In genomic region chr13:36448565-36448964, GRCm38 (mm10) we compare ENCODE assay signal across 7 mouse cellular contexts.
"Had no signal": no experiment of that assay in that cellular context is flagged by ENCODE, and none has a peak within 500 bp of the region (broad histone marks: within the 10 kb centered on the region; RNA-seq: fewer than 3 reads in every experiment).

No protein-coding gene starts in this region.

- ATAC-seq: liver, postnatal 0 days had no signal

- DNase-seq: kidney, postnatal 14 days; layer of hippocampus, postnatal 36 days; liver; liver, embryonic 13.5 days; liver, postnatal 0 days; midbrain, embryonic 14.5 days; thymus, postnatal 4 days had no signal
